Mouse (Mus musculus) mouse embryonic stem cell (cell line): ENCODE data around the gene Suds3.

Experiments
- in situ Hi-C, 2 experiments: fragments of 300-500 bp; cut with MboI; formaldehyde crosslinking; loops; 1 replicate in 1 of 2; 3 replicates in 1 of 2; pipeline ENCODE4 v1.14.3; 2019 to 2020; ENCODE audit warnings: low sequenced_read_pairs in 2 of 2, low pct_unique_long_range_greater_than_20kb in 1 of 2, mixed read lengths in 1 of 2; ENCODE audit not compliant: unreplicated experiment in 1 of 2

Gene Suds3

DNA sequence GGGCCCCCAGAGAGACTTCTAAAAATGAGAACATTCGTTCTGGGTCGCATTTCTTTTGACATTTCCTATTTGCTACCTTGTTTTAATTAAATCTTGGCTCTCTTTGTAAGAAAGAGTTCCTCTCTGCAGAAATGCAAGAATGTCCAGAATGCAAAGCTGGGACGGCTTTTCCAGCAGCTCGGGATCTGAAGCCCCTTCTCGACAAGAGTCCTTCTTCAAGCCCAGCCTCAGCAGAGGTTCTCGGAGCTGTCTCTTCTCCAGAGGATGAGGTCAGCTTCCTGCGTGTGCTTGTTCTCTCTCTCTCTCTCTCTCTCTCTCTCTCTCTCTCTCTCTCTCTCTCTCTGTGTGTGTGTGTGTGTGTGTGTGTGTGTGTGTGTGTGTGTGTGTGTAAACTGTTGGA lies 1.8 kb upstream of the Suds3 start:
- in situ Hi-C loops = no loop called here

- in situ Hi-C loops = no loop called here
Measured at GRCm38 (mm10) chr5:117117241-117117640, 1.3 kb upstream of the Suds3 start.

GRCm38 (mm10) chr5:117116660-117117059 lies 747 bp upstream of the Suds3 start:
- in situ Hi-C loops = no loop called here

DNA sequence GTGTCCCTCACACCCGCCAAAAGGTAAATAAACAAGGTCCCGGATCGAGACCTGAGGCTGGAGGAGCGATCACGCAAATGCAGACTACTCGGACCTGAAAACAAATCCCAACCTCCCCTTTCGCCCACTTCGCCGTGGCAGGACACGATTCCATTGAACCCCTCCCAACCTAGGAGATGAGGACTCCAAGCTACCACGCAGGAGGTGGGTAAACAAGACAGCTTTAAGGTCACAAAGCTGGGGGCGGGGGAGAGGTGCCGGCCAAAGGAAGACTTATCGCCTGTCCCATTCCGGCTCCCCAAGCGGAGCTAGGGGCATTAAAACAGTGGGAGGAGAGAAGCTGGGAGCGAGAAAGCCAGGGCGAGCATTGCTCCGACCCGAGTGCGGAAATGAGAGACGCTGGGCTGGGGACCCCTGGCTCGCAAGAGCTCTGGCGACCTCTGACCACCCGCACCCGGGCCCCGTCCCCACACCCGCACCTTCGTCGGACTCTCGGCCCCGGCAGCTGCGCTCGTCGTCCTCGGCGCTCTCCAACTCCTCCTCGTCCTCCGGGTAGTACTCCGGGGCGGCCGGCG lies 633 bp downstream of the Suds3 start:
- in situ Hi-C loops = no loop called here

- in situ Hi-C loops = no loop called here
Measured at GRCm38 (mm10) chr5:117114581-117115192, 1.2 kb downstream of the Suds3 start.

- in situ Hi-C loops = no loop called here
Measured at GRCm38 (mm10) chr5:117113330-117113729, 2.6 kb downstream of the Suds3 start.

DNA sequence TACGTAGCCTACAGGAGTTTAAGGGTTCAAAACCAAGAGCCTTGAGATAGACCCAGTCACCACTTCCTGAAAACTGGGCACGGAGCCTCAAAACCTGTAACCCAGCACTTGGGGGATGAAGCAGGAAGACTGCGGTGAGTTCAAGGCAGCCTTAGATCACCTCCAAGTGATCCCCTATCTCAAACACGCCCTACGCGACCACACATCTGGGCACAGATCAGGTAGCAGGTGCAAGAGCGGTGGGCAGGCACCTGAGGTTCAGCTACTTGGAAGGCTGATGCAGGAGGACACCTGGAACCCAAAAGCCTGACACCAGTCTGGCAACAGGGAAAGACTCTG lies 4.2 kb downstream of the Suds3 start:
- in situ Hi-C loops = no loop called here

DNA sequence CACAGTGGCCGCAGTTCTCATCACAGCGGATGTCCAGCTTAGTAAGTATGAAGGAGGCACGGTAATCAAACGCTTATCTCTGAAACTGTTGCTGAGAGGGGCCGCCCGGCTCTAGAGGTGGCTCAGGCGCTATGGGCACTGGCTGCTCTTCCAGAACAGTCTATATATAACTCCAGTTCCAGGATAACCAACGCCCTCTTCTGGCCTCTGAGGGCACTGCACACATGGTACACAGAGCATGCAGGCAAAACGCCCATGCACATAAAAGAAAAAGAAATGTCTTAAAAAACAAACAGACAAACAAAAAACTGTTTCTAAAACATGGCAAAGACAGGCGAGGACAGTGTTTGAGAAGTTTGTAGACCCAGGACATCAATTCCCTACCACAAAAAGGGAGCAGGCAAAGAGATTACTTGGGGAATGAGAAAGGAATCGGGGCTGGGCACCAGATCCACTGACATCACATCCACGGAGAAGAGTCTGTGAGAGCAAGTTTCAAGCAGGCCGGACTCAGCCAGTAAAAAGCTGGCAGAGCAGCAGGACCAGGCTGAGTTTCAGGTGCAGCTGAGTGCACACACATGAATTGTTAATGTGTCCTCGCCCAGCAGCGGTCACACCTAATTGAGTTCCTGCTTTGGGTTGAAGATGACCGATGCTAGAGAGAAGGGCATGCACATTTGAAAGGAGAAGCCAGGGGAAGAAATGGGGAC lies 4.7 kb downstream of the Suds3 start:
- in situ Hi-C loops = no loop called here

- in situ Hi-C loops = no loop called here
Measured at GRCm38 (mm10) chr5:117109522-117109921, 6.4 kb downstream of the Suds3 start.

GRCm38 (mm10) chr5:117108731-117109130 lies 7.2 kb downstream of the Suds3 start:
- in situ Hi-C loops = no loop called here

DNA sequence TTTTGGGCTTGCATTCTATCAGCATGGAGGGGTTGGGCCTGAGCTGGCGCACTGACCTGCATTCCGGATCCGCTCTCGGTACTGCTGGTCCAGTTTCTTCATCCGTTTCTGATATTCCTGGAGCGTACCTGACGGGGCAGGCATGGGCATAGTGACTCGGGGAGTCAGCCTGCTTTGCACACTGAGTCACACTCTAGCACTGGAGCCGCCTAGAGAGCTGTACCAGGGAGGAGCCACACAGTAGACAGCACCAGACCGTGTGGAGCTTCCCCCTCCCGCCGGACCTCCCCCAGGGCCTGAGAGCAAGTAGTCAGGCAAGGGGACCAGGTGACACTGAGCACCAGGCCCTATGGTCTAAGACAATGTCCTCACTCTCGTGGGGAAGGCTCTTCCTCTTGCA lies 7.6 kb downstream of the Suds3 start:
- in situ Hi-C loops = no loop called here

DNA sequence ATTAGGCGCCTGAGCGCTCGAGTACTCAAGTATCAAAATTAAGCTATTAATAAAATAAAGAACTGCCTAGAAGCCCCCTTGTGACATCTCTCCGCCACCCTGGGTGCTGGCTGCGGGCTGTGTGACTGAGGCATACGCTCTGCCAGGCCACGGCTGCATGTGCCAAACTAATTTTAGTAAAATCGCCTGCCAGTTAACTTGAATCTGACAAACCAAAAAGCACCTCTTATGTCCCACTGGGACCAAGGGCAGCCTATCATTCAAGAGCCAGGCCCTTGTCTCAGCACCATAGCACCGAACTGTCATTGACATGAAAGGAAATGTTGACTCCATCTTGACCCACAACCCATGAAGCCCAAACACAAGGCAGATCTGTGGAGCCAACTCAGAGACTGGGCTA lies 10.2 kb downstream of the Suds3 start:
- in situ Hi-C loops = no loop called here

GRCm38 (mm10) chr5:117104329-117104728 lies 11.6 kb downstream of the Suds3 start:
- in situ Hi-C loops = no loop called here

DNA sequence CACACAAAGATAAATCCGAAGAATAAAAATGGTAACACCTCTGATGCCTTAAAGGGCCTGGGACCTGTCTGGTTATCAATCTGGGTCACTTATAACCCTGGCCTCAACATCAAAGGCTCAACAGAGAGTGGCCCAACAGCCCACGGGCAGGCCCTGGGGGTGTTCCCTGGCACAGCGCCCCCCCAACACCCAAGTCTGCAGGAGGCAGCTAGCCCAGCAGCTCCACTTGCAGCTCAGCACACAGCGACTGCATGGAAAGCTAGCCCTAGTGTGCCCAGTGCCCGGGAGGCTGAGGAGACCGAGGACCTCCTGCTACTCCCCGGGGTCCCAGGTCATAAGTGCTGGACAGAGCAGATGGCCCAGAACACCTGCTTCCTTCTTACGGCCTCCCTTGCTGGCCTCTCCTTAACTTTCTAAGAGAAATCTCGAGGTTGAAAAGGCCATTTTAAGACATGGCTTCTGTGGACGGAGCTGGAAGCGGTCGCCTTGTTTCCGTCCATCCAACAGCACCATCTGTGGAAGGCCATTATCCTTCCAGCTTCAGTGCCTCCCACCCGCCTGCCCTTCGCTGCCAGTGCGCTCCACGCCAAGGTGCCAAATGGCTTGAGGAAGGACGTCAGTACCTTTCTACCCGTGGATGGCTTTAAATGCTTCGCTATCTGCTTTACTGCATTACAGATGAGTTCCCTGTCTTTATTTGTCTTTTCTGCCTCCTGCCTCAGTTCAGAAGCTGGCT lies 12.6 kb downstream of the Suds3 start:
- in situ Hi-C loops = no loop called here

- in situ Hi-C loops = no loop called here
Measured at GRCm38 (mm10) chr5:117099742-117100141, 16.2 kb downstream of the Suds3 start.

DNA sequence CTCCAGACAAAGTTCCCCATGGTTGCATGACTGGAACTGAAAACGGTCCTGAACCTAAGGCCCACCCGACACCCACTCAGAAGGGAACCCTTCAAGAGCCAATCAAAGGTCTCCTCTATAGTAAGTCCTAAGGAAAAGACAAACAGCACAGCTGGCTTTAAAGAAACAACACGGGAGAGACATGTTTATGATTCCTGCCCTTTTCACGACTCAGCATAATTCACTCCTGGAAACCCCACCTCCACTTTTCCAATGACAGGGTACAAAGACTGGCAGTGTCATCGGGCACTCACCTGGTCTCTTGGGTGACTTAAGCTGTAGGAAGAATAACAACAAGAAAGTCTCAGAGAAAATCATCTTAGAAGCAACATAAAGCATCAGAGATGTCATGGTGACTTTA lies 16.9 kb downstream of the Suds3 start:
- in situ Hi-C loops = no loop called here

DNA sequence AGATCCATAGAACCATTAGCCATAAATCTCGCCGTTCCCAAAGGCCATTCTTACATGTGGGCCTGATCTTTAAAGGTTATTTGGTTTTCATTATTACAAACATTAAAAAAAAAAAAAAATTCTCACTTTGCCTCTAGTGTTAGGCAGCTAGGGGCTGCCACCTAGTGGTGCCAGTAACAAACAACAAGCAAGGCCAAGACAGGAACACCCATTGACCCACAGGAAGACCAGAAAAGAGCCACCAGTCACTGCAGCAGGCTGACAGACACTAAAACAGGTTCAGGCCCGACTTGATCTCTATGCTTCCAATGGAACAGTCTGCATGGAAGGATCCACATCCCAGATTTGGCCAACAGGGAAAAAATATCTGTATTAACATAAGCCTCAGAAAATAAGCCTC lies 19.2 kb downstream of the Suds3 start:
- in situ Hi-C loops = no loop called here

DNA sequence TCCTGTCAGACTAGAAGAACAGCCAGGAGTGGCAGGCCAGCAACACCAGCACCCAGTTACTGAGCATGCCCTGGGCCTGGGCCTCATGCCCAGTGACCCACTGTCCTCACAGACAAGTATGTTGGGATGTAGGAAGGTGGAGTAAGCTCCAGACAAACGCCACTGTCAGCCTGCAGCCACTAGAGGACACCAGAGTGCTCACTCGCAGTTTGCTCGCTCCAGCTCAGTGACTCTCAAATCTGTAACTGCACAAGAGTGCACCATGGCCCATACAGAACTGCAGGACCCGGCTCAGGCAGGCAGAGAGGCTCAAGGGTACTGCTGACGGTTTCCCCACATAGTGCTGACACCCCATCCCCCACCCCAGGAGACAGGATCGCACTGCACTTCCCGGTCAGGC lies 21.5 kb downstream of the Suds3 start:
- in situ Hi-C loops = no loop called here

DNA sequence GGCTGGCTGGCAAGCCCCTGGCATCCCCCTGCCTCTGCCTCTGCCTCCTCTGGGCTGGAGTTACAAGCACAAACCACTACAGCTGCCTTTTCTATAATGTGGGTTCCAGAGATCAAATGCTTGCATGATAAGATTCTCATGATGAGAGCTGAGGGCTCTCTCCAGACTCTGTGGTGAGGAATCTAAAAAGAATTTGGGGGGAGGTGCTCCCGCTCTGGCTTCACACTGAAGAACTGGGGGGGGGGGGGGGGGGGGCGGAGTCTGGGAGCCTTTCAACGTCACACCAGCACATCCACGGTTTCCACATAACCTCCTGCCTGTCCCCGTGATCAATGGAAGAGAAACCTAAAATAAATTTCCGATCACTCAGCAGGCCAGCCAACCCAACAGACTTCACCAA lies 26.1 kb downstream of the Suds3 start:
- in situ Hi-C loops = no loop called here

DNA sequence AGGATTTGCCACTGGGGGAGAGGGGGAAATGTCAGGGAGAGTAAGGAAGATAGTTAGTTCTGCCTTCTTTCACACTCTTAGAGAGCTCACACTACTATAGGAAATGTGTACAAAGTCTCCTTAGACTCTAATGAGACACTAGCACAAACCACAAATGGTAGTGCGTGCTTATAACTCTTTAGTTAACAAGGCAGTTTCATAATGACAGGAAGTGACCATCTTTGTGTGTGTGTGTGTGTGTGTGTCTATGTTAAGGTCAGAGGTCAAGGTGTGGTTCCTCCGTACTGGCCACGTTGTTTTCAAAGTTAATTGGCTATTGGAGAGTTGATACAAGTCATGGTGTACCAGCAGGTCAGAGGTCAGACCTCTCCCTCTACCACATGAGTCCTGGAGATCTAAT lies 26.8 kb downstream of the Suds3 start:
- in situ Hi-C loops = no loop called here
